Mouse (Mus musculus) liver, adult 2 months (tissue): ENCODE measurements around the gene Rap1gds1. TPM values are rescaled to one million over a fixed set of nuclear protein-coding genes. Genes with fewer than 3 reads are reported as not detected.

Experiments used
- DNase-seq: peaks from one replicate; pipeline ENCODE4 v3.0.0-alpha.2; 2011; ENCODE audit warnings: low read depth, low spot score; ENCODE audit errors: extremely low read depth
- H3K27ac ChIP-seq: fragments of 200-500 bp; replicated peaks from 2 replicates; pipeline ENCODE4 v1.5.1; 2012; ENCODE audit warnings: low read depth, mild to moderate bottlenecking, control low read depth, inconsistent platforms, low read length; ENCODE audit not compliant: insufficient read depth
- H3K27me3 ChIP-seq: fragments of 200-500 bp; 2 replicates; pipeline ENCODE4 v1.6.1; 2012; ENCODE audit warnings: mild to moderate bottlenecking, moderate library complexity, low read length, inconsistent platforms; ENCODE audit not compliant: control insufficient read depth, insufficient read depth
- H3K36me3 ChIP-seq: fragments of 200-500 bp; 2 replicates; pipeline ENCODE4 v1.6.1; 2012; ENCODE audit warnings: low read length, inconsistent platforms; ENCODE audit not compliant: control insufficient read depth, insufficient read depth
- H3K4me1 ChIP-seq: fragments of 200-500 bp; 2 replicates; pipeline ENCODE4 v1.6.1; 2011; ENCODE audit warnings: low read length; ENCODE audit not compliant: control insufficient read depth, insufficient read depth
- H3K4me3 ChIP-seq: fragments of 200-500 bp; 2 replicates; pipeline ENCODE4 v1.5.1; 2011; ENCODE audit warnings: low read depth, mild to moderate bottlenecking, control low read depth, low read length, moderate library complexity; ENCODE audit not compliant: insufficient read depth
- H3K79me2 ChIP-seq: fragments of 200-500 bp; 2 replicates; pipeline ENCODE4 v1.6.1; 2012; ENCODE audit warnings: inconsistent platforms, mild to moderate bottlenecking, low read length, moderate library complexity; ENCODE audit not compliant: control insufficient read depth, insufficient read depth
- H3K9ac ChIP-seq: fragments of 200-500 bp; 2 replicates; pipeline ENCODE4 v1.6.1; 2012; ENCODE audit warnings: low read depth, mild to moderate bottlenecking, control low read depth, inconsistent platforms, low read length
- CTCF ChIP-seq: fragments of 200-500 bp; IDR thresholded peaks from 2 replicates; pipeline ENCODE4 v1.5.1; 2011; ENCODE audit warnings: low read depth, low read length, control low read depth
- POLR2A ChIP-seq: fragments of 200-500 bp; IDR thresholded peaks from 2 replicates; pipeline ENCODE4 v1.6.1; 2011; ENCODE audit warnings: low read length, control low read depth; ENCODE audit not compliant: insufficient read depth; ENCODE audit errors: extremely low read depth
- WGBS: fragments of 180-500 bp; shearing (Covaris S2); methylation state at CpG from one replicate; pipeline ENCODE4 v1.1.7; 2018; 5-methylcytosine and 5-hydroxymethylcytosine counted together
- polyA plus RNA-seq: library from polyadenylated mRNA; depleted of rRNA; stranded (reverse); fragments of >200 nt; gene quantifications from 2 replicates; pipeline ENCODE4 v1.2.3, GENCODE M21; 2012
- total RNA-seq: library from RNA; depleted of rRNA; stranded (reverse); fragments of >200 nt; gene quantifications from 2 replicates; pipeline ENCODE4 v1.2.3, GENCODE M21; 2014

Rap1gds1 gene
- total and polyA plus RNA-seq, 2 experiments: 6.7 to 13.9 TPM

- no peak overlapping the region for H3K4me3 ChIP-seq
- H3K9ac ChIP-seq: no peak overlapping the region
- DNase-seq: no peak
- 89% methylated on average over 1 of the region's 1 CpGs for WGBS
- no peak for TF ChIP-seq POLR2A
- TF ChIP-seq CTCF: no peak
- no peaks in the 10 kb centered on the region for H3K27me3 ChIP-seq
- no peak overlapping the region for H3K27ac ChIP-seq
- no peaks in the 10 kb centered on the region for H3K36me3 ChIP-seq
- H3K4me1 ChIP-seq: peaks cover 3% of the 10 kb centered on the region; the same call in 1 of the 2 replicates
- H3K79me2 ChIP-seq: peaks cover 4% of the 10 kb centered on the region
These were observed 83.6 kb downstream of the Rap1gds1 start for GRCm38 (mm10) chr3:138991367-138991766.

- Histone ChIP-seq H3K9ac (no peak overlapping the region), H3K79me2 (peaks cover 4% of the 10 kb centered on the region), H3K27ac (no peak overlapping the region), H3K27me3 (no peaks in the 10 kb centered on the region), H3K4me1 (peaks cover 3% of the 10 kb centered on the region; the same call in 1 of the 2 replicates), H3K36me3 (no peaks in the 10 kb centered on the region), H3K4me3 (no peak overlapping the region)
- no peak for DNase-seq
- TF ChIP-seq POLR2A (no peak), CTCF (no peak)
- 95% methylated on average over 7 of the region's 7 CpGs for WGBS
These were observed 85.9 kb downstream of the Rap1gds1 start for GRCm38 (mm10) chr3:138989141-138989540.

DNA sequence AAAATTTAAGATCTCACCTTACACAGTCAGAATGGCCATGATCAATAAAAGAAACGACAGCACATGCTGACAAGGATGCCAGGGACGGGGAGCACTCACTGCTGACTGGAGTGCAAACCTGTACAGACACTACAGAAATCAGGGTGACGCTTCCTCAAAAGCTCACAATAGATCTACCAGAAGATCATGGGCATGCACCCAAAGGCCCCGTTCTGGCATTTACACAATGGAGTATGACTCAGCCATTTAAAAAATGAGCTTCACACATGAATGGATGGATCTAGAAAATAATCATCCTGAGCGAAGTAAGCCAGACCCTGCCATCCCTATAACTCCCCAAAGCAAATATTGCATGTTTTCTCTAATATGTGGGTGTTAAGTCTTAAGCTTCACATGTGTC lies 87.0 kb downstream of the Rap1gds1 start:
- no peak for TF ChIP-seq POLR2A
- Histone ChIP-seq H3K27ac (no peak overlapping the region), H3K9ac (no peak overlapping the region), H3K79me2 (peaks cover 4% of the 10 kb centered on the region), H3K36me3 (peaks cover 2% of the 10 kb centered on the region; the same call in 1 of the 2 replicates), H3K4me3 (no peak overlapping the region), H3K4me1 (no peaks in the 10 kb centered on the region), H3K27me3 (no peaks in the 10 kb centered on the region)
- no peak for DNase-seq
- 92% methylated on average over 5 of the region's 5 CpGs for WGBS

DNA sequence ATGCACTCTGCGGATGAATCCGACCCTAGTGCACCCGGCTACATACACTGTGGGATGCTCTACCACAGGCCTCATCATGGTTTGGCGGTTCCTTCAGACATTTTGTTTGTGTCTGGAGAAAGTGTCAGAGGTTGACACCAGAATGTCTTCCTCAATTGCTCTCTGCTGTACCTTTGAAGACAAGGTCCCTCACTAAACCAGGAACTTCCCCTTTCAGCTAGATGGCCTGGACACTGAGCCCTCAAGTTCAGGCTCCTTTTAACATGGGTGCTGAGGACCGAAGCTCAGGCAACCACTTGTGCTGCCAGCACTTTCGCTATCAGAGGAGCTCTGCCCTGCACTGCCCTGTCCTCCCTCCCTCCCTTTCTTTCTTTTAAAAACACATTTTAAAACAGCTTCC lies 92.8 kb downstream of the Rap1gds1 start:
- Histone ChIP-seq H3K9ac (no peak overlapping the region), H3K36me3 (peaks cover 5% of the 10 kb centered on the region; the same call in 1 of the 2 replicates), H3K4me3 (no peak overlapping the region), H3K79me2 (no peaks in the 10 kb centered on the region; the same call in 1 of the 2 replicates), H3K27me3 (no peaks in the 10 kb centered on the region), H3K27ac (no peak overlapping the region), H3K4me1 (no peaks in the 10 kb centered on the region)
- WGBS: 98% methylated on average over 6 of the region's 6 CpGs
- TF ChIP-seq CTCF (no peak), POLR2A (no peak)
- DNase-seq: no peak

DNA sequence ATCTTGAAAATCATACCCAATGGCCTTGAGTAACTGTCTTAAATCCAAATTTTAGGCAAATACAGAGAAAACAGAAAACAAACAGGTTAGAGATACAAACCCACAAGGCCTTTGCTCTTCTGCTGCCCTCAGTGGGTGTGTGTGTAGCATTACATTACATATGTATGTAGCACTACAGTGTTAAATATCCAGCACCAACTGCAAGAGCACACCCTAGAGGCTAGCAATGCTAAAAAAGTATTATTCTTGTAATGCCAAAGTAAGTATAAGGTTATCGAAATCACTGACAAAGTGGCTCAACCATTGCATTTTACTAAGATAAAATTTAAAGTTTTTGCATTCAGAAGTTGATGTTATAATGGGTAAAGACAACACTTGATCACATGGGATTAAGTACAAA lies 97.6 kb downstream of the Rap1gds1 start:
- no peak for DNase-seq
- no peaks in the 10 kb centered on the region for H3K79me2 ChIP-seq
- 98% methylated on average over 1 of the region's 1 CpGs for WGBS
- no peak overlapping the region for H3K9ac ChIP-seq
- TF ChIP-seq CTCF (no peak), POLR2A (no peak)
- H3K4me3 ChIP-seq: no peak overlapping the region
- H3K27me3 ChIP-seq: no peaks in the 10 kb centered on the region
- no peak overlapping the region for H3K27ac ChIP-seq
- H3K36me3 ChIP-seq: peaks cover 9% of the 10 kb centered on the region
- no peaks in the 10 kb centered on the region for H3K4me1 ChIP-seq

DNA sequence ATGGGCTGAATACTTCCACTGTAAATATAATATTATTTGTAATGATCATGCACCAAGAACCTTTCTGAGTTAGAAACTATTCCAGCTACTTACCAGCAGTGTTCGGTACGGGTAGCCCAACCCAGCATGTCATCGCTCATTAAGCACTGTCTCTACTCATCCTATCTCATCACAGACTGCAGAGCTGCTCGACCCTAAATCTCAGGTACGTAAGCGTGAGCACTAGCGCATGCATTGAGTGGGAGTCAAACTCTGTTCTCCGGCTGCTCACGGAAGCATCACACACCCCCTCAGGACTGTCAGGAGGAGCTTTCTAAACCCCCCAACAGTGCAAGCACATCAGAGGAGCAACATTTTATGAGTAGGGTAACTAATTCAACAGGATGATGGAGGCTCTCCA lies 107.4 kb downstream of the Rap1gds1 start:
- Histone ChIP-seq H3K4me1 (no peaks in the 10 kb centered on the region), H3K4me3 (no peak overlapping the region), H3K27ac (no peak overlapping the region), H3K27me3 (no peaks in the 10 kb centered on the region), H3K36me3 (peaks cover 12% of the 10 kb centered on the region), H3K9ac (no peak overlapping the region), H3K79me2 (no peaks in the 10 kb centered on the region)
- DNase-seq: no peak
- WGBS: 97% methylated on average over 9 of the region's 9 CpGs
- TF ChIP-seq POLR2A: no peak
- TF ChIP-seq CTCF: no peak
